Mouse (Mus musculus) spleen, postnatal 14 days (tissue): ENCODE data around the gene Haspin.

Experiments used
- DNase-seq, 2 experiments: peaks; one replicate each; pipeline ENCODE4 v3.0.0; 2021 to 2022; ENCODE audit warnings: low spot score in 2 of 2

The Haspin gene

DNA sequence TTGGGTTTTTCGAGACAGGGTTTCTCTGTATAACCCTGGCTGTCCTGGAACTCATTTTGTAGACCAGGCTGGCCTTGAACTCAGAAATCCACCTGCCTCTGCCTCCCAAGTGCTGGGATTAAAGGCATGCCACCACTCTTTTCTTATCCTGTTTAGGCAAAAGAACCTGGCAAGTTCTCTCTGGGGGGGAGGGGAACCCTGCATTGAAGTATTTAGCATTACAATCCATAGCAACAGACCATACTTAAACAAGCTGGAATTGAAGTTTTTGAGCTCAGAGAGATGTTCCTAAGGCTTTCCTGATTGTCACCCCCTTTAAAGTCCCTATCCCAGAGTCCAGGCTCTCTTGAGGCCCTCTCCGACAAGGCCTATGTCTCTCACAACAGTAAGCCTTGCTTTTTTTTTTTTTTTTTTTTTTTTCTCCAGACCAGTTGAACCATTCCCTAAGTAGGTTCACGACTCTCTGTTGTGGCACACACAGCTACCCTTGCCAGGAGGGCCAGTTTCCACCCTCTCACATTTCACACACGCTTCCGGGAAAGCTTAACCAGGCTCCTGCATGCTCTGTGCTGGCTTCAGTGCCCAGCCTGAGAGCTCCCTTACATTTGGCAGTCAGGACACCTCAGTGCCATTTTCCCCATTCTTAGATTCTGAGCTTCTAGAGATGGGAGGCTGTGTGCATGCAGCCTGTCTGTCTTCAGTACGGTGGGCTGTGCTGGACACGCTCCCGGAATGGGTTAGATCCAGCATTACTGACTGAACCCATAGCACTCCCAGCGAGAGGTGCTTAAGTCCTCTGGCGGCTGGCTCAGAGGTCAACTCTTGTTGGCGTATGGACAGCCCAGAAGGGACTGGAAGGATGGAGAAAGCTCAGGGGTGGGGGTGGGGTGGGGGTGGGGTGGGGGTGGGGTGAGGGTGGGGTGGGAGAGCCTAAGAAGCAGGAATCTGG, 8.2 kb upstream of the Haspin start:
- no peak for DNase-seq

DNA sequence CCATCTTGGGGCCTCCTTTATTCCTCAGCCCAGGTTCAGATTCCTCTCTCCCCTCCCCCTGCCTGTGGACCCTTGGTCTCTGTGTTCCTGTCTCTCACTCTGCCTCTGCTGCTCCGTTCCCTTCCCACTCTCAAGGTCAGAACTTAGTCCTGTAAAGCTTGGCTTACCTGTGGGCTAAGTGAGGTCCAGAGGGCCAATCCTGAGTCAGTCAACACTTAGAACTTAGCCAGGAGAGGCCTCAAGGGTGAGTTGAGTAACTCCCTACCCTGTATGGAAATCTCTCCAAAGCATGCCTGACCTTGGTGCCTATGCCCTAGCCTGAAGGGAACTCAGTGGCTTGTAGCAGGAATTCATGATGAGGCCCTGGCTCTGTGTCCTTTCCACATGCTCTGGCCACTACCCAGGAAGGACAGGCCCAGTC, 6.2 kb upstream of the Haspin start:
- no peak for DNase-seq

DNA sequence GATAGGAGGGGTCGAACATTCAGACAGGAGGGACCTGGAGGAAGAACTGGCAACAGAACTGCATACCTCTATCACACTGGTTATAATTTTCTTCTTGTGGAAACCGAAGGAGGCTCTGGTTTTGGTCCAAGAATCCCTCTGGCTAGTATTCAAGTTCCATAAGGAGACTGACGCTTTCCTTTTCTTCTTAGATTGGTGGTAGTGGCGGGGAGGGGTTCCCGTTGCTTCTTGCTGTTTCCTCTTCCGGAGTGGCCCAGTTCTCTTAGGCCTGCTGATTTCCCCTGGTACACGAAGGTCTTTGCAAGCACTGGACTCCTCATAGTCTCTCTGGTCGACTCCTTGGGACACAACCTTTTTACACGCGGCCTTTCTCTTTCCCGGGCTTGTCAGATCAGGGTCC, 978 bp downstream of the Haspin start:
- peak in 1 of 2 experiments; percentile 7 for DNase-seq

DNA sequence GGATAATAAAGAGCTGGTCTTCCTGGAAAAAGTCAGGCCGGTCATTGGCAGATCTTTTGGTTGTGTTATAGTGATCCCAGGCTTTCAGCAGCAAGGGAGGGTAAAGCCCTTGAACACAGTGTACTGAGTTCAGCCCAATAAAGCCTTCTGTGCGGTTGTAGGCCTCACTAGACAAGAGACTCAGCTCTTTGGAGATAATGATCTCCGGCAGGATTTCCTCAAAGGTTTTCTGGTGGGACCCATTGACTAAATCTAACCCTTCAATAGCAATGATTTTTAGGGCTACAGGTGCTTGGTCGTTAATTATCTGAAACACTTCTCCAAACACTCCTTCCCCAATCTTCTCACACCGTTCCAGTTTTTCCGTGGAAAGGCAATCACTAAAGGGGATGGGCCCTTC, 1.5 kb downstream of the Haspin start:
- no peak for DNase-seq

DNA sequence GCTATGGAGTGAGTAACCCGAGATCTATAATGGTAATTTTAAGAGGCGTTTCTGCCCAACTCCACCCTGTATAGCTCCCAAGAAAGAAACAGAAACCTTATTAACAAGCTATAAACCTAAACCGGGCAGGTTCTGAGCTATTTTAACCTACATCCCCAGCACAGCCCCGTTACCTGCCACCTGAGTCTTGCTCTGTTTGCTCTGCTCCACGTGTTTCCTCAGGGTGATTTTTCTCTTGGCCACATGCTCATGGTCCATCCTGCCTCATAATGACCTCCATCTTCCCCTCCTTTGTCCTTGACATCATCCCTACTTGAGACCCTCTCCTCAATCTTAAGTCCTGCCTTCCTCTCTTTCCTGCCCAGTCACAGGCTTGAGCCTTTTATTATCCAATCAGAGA, 3.9 kb downstream of the Haspin start:
- no peak for DNase-seq

DNA sequence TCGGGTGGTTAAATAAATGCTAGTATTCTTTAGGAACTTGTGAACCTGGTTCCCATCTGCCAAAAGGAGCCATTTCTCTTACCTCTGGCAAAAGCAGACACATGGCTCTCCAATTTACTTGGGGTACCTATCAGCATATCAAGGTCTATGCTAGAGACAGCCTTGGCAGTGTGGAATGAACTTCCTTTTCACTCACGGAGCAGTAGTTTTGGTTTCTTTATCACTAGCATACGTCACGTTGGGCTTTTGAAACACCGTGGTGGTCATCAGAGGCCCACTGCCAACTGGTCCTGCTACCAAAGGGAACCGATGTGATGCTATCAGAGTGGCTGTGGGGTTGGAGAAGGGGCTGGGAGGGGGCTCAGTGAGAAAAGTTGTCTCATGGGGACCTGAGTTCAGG, 5.1 kb downstream of the Haspin start:
- DNase-seq: no peak

DNA sequence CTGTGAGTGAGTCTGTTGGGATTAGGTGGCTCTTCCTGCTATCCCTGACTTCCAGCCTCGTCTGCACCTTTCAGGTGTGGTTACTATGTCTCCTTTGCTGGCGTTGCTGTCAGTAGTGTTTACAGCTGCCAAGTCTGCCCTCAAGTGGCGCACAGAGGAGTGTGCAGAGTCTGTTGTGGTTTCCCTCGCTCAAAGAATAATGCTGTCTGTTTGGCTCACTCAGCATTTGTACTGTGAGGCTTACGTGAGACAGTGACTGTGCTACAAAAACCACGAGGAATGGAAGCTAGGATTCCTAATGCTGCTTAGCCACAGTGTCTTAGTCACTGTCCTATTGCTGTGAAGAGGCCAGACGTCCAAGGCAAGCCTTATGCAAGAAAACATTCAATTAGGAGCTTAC, 7.1 kb downstream of the Haspin start:
- DNase-seq: no peak

DNA sequence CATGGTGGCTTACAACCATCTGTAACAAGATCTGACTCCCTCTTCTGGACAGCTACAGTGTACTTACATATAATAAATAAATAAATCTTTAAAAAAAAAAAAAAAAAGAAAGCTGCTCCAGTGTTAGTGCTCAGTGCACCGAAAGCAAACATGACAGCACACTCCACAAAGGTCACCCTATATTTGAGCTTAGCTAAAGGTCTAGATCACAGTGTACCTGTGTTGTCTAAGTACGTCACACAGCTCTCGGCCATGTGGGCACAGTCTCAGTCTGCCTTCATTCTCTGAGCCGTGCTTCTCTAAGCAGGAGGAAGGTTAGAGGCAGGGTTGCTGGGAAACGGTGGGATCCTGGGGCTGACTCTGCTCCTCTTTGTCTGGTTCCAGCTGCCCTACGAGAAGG, 11.6 kb downstream of the Haspin start:
- DNase-seq: no peak

DNA sequence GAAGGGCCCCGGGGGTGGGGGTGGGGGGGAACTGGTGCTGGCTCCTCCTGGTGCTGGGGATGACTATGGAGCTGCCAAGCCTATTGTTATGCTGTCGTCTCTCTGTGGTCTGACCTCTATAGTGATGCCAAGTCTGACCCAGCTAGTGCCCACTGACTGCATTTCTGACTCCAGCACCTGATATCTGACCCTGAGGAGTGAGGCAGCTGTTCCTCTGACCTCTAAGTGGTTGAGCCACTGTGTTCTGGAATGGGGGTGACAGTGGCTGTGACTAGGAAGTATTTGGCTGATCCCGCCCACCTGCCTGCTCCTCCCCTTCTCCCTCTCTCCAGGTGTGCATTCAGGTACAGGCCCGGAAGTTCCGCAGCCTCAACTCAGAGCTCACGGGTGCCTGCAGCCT, 26.7 kb downstream of the Haspin start:
- no peak for DNase-seq

DNA sequence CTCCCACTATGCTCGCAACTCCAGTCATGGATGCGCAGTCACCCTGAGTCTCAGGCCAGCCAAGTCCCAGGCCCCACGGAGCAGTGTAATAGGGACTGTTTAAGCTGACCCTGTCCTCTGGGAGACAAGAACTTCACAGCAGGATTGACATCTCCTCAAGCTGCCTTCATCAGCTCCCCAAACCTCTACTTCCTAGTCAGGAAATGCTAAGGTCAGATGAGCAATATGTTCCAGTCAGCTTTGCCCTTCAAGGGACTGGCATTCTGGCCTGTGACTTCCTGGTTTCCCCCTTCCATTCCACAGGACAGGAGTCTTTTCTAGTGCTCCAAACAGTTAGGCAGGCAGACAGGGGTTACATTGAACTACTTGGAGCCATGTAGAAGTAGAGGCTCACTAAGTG, 28.2 kb downstream of the Haspin start:
- no peak for DNase-seq

DNA sequence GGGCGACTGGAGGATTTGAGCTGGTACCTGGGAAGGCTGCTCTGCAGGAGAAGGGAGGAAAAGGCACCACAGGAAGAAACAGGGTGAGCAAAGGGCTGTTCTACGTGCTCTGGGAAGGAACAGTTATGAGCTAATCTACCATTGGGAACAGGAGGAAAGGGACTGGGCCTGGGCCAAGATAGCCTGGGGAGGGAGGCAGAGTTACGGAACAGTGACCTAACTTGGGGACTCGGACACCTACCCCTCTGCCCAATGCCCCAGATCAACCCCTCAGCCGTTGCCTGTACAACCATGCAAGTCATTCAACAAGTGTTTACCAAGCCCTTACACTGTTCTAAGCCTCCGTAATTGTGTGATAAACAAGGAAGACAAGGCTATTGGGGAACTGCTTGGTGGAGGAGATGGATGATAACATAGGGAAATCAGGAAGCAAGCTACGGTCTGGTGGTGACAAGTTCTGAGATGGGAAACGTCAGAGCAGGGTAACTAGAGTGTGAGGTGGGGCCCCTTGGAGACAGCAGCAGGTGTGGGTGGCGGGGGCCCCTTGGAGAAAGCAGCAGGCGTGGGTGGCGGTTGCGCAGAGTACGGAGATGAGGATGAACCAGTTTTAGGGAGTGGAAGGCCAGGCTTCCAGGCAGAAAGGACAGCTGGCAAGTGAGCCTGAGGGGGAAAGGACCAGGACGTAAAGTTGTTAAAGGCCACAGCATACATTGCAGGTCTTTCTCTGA, 29.0 kb downstream of the Haspin start:
- DNase-seq: no peak

DNA sequence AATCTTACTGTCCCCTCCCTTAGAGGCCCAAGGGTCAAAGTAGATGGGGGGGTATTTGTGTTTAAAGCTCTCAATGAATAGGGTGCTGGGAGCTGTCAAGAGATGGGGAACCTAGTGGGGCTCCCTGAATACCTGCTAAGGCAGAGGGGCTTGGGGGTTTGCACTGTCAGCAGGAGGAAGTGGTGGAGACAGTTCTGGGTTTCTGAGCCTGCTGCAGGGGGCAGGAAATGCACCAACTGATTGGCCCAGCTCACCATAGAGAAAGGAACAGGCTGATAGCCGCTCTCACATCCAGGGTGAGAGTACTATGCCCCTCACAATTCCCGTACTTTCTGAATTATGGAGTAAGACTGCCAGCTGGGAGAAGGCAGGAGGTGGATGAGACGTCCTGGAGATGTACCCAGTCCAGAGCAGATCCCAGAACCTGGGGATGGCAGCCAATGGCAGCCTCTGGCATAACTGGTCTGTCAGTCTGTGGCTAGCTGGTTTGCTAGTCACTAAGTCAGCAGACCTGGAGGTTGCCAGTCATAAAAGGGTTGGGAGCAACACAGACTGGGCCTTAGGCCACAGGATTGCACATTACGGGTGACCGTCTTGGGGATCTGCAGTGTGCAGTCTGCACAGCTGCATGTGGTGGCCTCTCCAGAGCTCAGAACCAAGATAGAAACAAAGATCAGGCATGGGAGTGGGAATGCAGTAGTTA, 29.7 kb downstream of the Haspin start:
- DNase-seq: no peak

DNA sequence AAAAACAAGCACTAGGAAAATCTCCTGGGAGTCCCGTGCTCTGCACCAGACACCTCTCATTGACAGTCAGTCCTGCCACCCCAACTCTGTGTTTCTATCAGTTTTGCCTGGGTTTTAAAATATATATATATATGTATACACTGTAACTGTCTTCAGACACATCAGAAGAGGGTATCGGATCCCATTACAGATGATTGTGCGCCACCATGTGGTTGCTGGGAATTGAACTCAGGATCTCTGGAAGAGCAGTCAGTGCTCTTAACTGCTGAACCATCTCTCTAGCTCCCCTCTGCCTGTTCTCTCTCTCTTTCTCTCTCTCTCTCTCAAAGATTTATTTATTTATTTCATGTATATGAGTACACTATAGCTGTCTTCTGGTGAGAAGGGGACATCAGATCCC, 30.7 kb downstream of the Haspin start:
- peak in 1 of 2 experiments; percentile 18 for DNase-seq

DNA sequence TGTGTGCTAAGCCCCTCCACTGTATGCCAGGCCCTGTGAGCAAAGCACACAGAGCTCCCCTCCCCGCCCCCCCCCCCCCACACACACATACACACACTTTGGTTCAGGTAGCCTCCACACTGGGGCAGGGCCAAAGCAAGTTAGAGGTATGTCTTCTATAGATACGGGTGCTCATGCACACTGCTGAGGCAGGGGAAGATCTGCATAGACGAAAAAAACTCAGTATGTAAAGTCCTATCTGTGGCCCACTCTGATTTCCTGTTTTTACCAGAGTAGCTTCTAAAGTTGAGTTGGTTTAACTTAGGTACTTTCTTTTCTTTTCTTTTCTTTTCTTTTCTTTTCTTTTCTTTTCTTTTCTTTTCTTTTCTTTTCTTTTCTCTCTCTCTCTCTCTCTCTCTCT, 32.8 kb downstream of the Haspin start:
- DNase-seq: no peak

DNA sequence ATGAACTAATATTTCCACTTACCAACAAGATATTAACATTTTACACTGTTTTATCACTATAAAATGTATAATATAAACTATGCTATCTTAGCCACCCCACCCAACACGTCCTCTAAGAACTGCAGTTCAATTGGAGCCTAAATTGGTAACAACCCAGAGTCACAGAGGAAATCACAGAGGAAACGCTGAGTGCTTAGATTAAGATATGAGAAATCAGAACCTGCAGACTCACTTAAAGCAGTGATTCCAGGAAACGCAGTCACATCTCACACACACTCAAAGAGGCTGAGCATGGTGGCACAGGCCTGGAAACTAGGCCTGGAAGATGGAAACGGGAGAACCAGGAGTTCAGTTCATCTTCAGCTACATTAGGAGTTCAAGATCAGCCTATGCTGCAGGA, 36.8 kb downstream of the Haspin start:
- DNase-seq: no peak

DNA sequence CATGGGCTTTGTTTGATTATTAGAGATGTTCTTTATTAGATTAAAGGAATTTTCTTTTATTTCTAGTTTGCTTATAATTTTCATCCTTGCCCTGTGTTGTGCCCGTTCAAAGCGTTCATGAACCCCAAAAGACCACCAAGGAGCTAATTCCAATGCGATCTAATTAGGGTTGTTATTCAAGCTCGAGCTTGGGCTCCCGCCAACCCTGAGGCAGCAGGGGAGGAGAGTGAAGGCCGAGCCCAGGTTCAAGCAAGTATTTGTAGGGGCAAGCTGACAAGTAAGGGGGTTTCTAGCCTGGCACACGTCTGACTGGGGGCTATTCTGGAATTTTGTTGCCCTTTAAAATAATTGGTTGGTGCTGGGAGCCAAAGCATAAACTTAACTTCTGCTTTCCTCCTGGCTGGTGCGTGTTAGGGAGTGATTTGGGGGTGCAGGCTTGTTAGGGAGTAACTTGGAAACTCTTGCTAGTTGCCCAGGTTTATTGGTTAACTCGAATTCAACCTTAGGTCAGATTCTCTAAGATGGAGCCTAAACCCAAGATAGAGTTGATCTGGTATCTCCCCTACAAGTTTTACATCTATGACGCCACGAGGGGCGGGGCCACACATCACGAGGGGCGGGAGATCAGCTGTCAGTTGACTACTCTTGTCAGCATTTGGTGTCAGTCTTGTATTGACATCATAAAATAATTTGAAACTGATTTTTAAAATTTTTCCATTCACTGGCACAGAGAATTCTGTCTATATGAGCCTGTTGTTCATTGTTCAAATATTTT, 37.9 kb downstream of the Haspin start:
- no peak for DNase-seq

DNA sequence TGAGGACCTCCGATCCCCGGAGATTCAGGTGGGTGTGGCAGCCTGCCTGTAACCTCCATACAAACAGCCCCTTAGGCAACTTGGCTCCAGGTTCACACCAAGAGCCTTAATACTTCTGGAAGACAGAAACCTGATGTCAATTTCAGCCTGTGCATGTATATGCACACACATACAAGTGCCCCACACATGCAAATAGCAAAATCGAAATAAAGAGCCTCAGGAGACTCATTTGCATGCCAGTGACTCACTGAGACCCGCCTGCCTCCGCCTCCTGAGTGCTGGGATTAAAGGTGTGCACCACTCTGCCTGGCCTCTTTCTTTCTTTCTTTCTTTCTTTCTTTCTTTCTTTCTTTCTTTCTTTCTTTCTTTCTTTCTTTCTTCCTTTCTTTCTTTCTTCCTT, 39.2 kb downstream of the Haspin start:
- no peak for DNase-seq

DNA sequence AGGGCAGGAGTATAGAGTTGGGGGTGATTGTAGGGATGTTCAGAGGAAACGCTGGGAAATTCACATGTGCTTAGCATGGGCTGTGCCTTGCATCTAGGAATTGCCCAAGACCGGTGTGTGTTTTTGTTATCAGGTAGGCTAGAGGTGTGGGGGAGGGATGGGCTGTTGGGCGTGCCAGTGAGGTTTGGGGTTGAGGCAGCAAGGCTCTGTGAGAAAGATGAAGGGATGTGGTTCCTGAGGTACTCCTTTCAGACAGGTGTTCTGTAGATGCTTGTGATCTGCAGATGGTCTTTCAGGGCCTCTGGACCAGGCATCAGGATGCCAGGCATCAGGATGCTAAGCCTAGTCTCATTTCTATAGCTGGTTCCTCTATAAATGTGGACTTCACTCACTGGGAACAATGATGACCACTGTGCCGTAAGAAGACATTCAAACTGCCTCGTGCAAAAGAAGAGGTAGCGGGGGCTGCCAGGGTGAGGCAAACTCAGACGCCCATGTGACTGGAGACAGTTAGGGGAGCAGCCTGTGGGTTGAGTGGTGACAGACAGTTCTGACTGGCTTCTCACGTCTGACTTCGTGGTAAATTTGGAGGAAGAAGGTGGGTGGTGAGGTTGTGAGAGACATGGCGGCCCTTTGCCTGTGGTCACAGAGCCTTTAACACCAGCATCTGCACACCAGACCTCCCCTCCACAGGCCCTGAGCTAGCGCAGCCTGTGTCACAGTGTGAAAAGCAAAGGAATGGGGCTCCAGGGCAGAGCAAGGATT, 43.7 kb downstream of the Haspin start:
- no peak for DNase-seq

DNA sequence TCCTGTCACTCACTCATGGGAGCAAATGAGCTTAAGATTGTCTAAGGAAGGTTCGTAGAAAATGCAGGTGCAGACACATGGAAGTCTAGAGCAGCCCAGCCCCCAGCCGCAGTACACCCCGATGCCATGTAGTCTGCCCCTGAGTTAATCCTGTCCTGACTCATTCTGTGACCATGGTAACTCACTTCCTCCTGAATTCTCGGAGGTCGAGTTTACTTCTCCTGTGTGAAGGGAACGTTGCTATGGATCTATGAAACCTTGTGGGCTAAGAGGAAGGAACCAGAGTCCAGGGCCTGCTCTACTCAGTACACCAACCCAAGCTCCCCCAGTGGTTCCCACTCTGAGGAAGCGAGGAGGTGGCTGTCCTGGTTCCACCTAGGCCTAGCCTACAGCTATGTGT, 45.2 kb downstream of the Haspin start:
- no peak for DNase-seq

DNA sequence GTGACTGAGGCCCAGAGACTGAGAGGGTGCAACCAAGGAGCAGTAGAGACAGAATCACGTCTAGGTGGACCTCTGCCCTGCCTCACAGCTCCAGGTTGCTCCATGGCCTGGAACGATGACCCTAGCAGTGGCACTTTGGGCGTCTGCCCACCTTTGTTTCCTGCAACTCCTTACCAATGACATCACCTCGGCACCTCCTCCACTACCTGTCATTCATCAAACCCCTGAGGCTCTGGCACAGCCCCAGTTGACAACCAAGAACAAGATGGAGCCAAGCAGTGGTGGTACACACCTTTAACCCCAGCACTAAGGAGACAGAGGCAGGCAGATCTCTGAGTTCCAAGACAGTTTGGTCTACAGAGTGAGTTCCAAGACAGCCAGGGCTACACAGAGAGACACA, 46.0 kb downstream of the Haspin start:
- no peak for DNase-seq

DNA sequence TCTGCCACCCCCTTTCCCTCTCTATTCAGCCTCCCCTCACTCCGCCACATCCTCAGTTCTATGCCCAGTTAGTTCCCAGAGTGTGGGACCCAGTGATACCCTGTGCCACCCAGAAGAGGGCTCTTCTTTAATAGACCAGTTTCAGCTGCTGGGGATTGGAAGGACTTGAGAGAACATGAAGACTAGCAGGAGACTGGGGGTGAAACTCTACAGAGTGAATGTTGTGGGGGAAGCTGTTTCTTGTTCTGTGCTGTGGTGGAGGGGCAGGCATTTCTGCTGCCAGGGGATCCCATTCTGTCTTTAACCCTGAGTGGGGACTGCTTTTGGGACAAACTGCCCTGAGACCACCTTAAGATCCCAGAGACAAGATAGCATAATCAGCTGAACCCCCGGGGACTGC, 47.3 kb downstream of the Haspin start:
- no peak for DNase-seq
